Mouse (Mus musculus) midbrain, embryonic 14.5 days (tissue): ENCODE measurements around the gene Gm44579. TPM values are rescaled to one million over a fixed set of nuclear protein-coding genes. Genes with fewer than 3 reads are reported as not detected.

Experiments used
- ATAC-seq: fragments of 200-750 bp; cut with Nextera tagmentation; 2 replicates; pipeline ENCODE4 v1.8.0; 2017; ENCODE audit warnings: moderate number of reproducible peaks, moderate library complexity; ENCODE audit not compliant: low FRiP score, low TSS enrichment
- DNase-seq: peaks from one replicate; pipeline ENCODE4 v3.0.0-alpha.2; 2015
- H3K27ac ChIP-seq: fragments of 300-500 bp; sonication (generic); replicated peaks from 2 replicates; pipeline ENCODE4 v1.5.1; 2014; ENCODE audit warnings: mild to moderate bottlenecking, low read depth, low read length, moderate library complexity
- H3K27me3 ChIP-seq: fragments of 300-500 bp; sonication (generic); 2 replicates; pipeline ENCODE4 v1.6.1; 2014; ENCODE audit warnings: low read length, control low read depth, mixed read lengths; ENCODE audit not compliant: control insufficient read depth, insufficient read depth
- H3K36me3 ChIP-seq: fragments of 300-500 bp; sonication (generic); 2 replicates; pipeline ENCODE4 v1.6.1; 2014; ENCODE audit warnings: low read length, control low read depth; ENCODE audit not compliant: control insufficient read depth, insufficient read depth
- H3K4me1 ChIP-seq: fragments of 300-500 bp; sonication (generic); 2 replicates; pipeline ENCODE4 v1.6.1; 2014; ENCODE audit warnings: mild to moderate bottlenecking, antibody characterized with exemption, low read length, control low read depth; ENCODE audit not compliant: control insufficient read depth, insufficient read depth
- H3K4me2 ChIP-seq: fragments of 300-500 bp; sonication (generic); 2 replicates; pipeline ENCODE4 v1.6.1; 2014; ENCODE audit warnings: mild to moderate bottlenecking, low read length, moderate library complexity
- H3K4me3 ChIP-seq: fragments of 300-500 bp; sonication (generic); replicated peaks from 2 replicates; pipeline ENCODE4 v1.5.1; 2014; ENCODE audit warnings: low read depth, low read length
- H3K9ac ChIP-seq: fragments of 300-500 bp; sonication (generic); replicated peaks from 2 replicates; pipeline ENCODE4 v1.6.1; 2014; ENCODE audit warnings: mild to moderate bottlenecking, low read length, moderate library complexity
- H3K9me3 ChIP-seq: fragments of 300-500 bp; sonication (generic); 2 replicates; pipeline ENCODE4 v1.6.1; 2016; ENCODE audit warnings: low read length, control low read depth, mixed read lengths; ENCODE audit not compliant: control insufficient read depth
- WGBS: fragments of 180-500 bp; shearing (Covaris S2); extraction: QIAGEN DNeasy Blood & Tissue Kit; methylation state at CpG from one replicate; pipeline ENCODE4 v1.1.7; 2014; 5-methylcytosine and 5-hydroxymethylcytosine counted together
- polyA plus RNA-seq: library from polyadenylated mRNA; unstranded; fragments of >200 nt; fragmentation: Nextera tagmentation; extraction: Ambion mirVana; gene quantifications from 2 replicates; pipeline ENCODE4 v1.2.1, GENCODE M21; 2014

Gene Gm44579
- polyA plus RNA-seq, result not detected in 2 replicates

GRCm38 (mm10) chr15:98220877-98221276 lies at the start of gene Gm44579, which contains the start of gene Olfr287:
Gm44579 (minus strand) TSS chr15:98220977.
Olfr287 (minus strand) TSS chr15:98221056.
- no peak within 1 kb of the TSS for H3K27ac ChIP-seq
- WGBS, result 63% methylated on average over 4 of the region's 4 CpGs
- DNase-seq (no peak), ATAC-seq (no peak)
- no peak within 1 kb of the TSS for H3K4me3 ChIP-seq
- no peaks in the 10 kb centered on the region for H3K27me3 ChIP-seq
- no peaks in the 10 kb centered on the region for H3K9me3 ChIP-seq
- H3K4me1 ChIP-seq, result no peaks in the 10 kb centered on the region
- no peaks in the 10 kb centered on the region for H3K36me3 ChIP-seq
- H3K4me2 ChIP-seq, result no peak within 1 kb of the TSS
- H3K9ac ChIP-seq, result no peak within 1 kb of the TSS

- H3K27ac ChIP-seq, result no peak overlapping the region
- H3K9ac ChIP-seq, result no peak overlapping the region
- 87% methylated on average over 7 of the region's 7 CpGs for WGBS
- H3K4me1 ChIP-seq, result no peaks in the 10 kb centered on the region
- no peak overlapping the region for H3K4me3 ChIP-seq
- H3K27me3 ChIP-seq, result no peaks in the 10 kb centered on the region
- no peaks in the 10 kb centered on the region for H3K9me3 ChIP-seq
- no peaks in the 10 kb centered on the region for H3K36me3 ChIP-seq
- no peak for ATAC-seq
- H3K4me2 ChIP-seq, result no peak overlapping the region
- DNase-seq, result no peak
Measured at GRCm38 (mm10) chr15:98257776-98258175, 37.0 kb upstream of the Gm44579 start.

- Histone ChIP-seq H3K4me2 (no peak within 1 kb of the TSS), H3K4me3 (no peak within 1 kb of the TSS), H3K4me1 (no peaks in the 10 kb centered on the region), H3K27ac (no peak within 1 kb of the TSS), H3K36me3 (no peaks in the 10 kb centered on the region), H3K9me3 (no peaks in the 10 kb centered on the region), H3K27me3 (no peaks in the 10 kb centered on the region), H3K9ac (no peak within 1 kb of the TSS)
- no peak for ATAC-seq
- DNase-seq, result no peak
- WGBS, result 88% methylated on average over 8 of the region's 8 CpGs
Measured at GRCm38 (mm10) chr15:98257193-98257592, 36.4 kb upstream of the Gm44579 start, which contains the start of gene H1fnt. H1fnt (minus strand) TSS chr15:98257293.

GRCm38 (mm10) chr15:98256271-98256670 lies 35.5 kb upstream of the Gm44579 start:
- WGBS, result 96% methylated on average over 13 of the region's 13 CpGs
- H3K27me3 ChIP-seq, result no peaks in the 10 kb centered on the region
- DNase-seq, result no peak

GRCm38 (mm10) chr15:98235442-98235841 lies 14.7 kb upstream of the Gm44579 start:
- H3K36me3 ChIP-seq, result no peaks in the 10 kb centered on the region
- H3K9ac ChIP-seq, result no peak overlapping the region
- no peak overlapping the region for H3K4me2 ChIP-seq
- H3K4me3 ChIP-seq, result no peak overlapping the region
- ATAC-seq, result no peak
- H3K27me3 ChIP-seq, result no peaks in the 10 kb centered on the region
- H3K4me1 ChIP-seq, result no peaks in the 10 kb centered on the region
- WGBS, result 88% methylated on average over 4 of the region's 4 CpGs
- no peak for DNase-seq
- no peaks in the 10 kb centered on the region for H3K9me3 ChIP-seq
- H3K27ac ChIP-seq, result no peak overlapping the region

More at GRCm38 (mm10) chr15:98256271-98256670, 35.5 kb upstream of the Gm44579 start:
- Histone ChIP-seq H3K4me2 (no peak overlapping the region), H3K9ac (no peak overlapping the region), H3K4me3 (no peak overlapping the region), H3K9me3 (no peaks in the 10 kb centered on the region), H3K4me1 (no peaks in the 10 kb centered on the region), H3K27ac (no peak overlapping the region), H3K36me3 (no peaks in the 10 kb centered on the region)
- ATAC-seq, result no peak

- DNase-seq, result no peak
- H3K27me3 ChIP-seq, result no peaks in the 10 kb centered on the region
- WGBS, result 83% methylated on average over 4 of the region's 4 CpGs
- no peak within 1 kb of the TSS for H3K27ac ChIP-seq
- H3K4me2 ChIP-seq, result no peak within 1 kb of the TSS
- no peaks in the 10 kb centered on the region for H3K36me3 ChIP-seq
- H3K4me3 ChIP-seq, result no peak within 1 kb of the TSS
- ATAC-seq, result no peak
- no peaks in the 10 kb centered on the region for H3K4me1 ChIP-seq
- no peak within 1 kb of the TSS for H3K9ac ChIP-seq
- no peaks in the 10 kb centered on the region for H3K9me3 ChIP-seq
Measured at GRCm38 (mm10) chr15:98234350-98234749, 13.6 kb upstream of the Gm44579 start, which contains the start of gene Olfr286. Olfr286 (minus strand) TSS chr15:98234450.

GRCm38 (mm10) chr15:98226096-98226495 lies 5.3 kb upstream of the Gm44579 start:
- Histone ChIP-seq H3K27me3 (no peaks in the 10 kb centered on the region), H3K36me3 (no peaks in the 10 kb centered on the region), H3K4me2 (no peak overlapping the region), H3K4me1 (no peaks in the 10 kb centered on the region), H3K9ac (no peak overlapping the region), H3K4me3 (no peak overlapping the region), H3K9me3 (no peaks in the 10 kb centered on the region), H3K27ac (no peak overlapping the region)
- no peak for DNase-seq
- no peak for ATAC-seq
- 63% methylated on average over 7 of the region's 7 CpGs for WGBS

- no peaks in the 10 kb centered on the region for H3K9me3 ChIP-seq
- H3K4me2 ChIP-seq, result no peak overlapping the region
- no peaks in the 10 kb centered on the region for H3K27me3 ChIP-seq
- H3K4me3 ChIP-seq, result no peak overlapping the region
- 46% methylated on average over 16 of the region's 16 CpGs for WGBS
- peak; percentile 0 for DNase-seq
- ATAC-seq, result no peak
- H3K27ac ChIP-seq, result no peak overlapping the region
- no peaks in the 10 kb centered on the region for H3K36me3 ChIP-seq
- H3K9ac ChIP-seq, result no peak overlapping the region
- no peaks in the 10 kb centered on the region for H3K4me1 ChIP-seq
Measured at GRCm38 (mm10) chr15:98225610-98226009, 4.8 kb upstream of the Gm44579 start.

- ATAC-seq, result no peak
- no peak overlapping the region for H3K4me2 ChIP-seq
Measured at GRCm38 (mm10) chr15:98222377-98222776, 1.6 kb upstream of the Gm44579 start.

More at GRCm38 (mm10) chr15:98222377-98222776, 1.6 kb upstream of the Gm44579 start:
- no peak overlapping the region for H3K27ac ChIP-seq
- H3K4me3 ChIP-seq, result no peak overlapping the region
- DNase-seq, result no peak
- H3K4me1 ChIP-seq, result no peaks in the 10 kb centered on the region
- H3K36me3 ChIP-seq, result no peaks in the 10 kb centered on the region
- no peaks in the 10 kb centered on the region for H3K27me3 ChIP-seq
- H3K9me3 ChIP-seq, result no peaks in the 10 kb centered on the region
- H3K9ac ChIP-seq, result no peak overlapping the region
